Mouse (Mus musculus): Measurements from ENCODE around the gene Hmga2.

Gene Hmga2

DNA sequence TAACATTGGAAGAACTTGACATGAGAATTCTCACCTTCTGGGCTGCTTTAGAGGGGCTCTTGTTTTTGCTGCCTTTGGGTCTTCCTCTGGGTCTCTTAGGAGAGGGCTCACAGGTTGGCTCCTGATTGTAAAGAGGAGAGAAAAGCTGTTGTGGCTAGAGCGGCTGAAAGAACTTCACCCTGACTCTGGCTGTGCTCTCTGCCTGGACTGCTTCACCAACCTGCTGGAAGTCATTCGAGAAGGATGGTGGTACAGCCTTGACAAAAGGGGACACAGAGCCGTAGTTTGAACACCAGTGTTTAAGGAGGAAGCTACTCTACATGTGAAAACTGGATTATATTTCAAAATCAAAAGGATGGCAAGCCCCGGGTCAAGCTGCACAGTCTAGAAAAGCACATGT lies 3.1 kb downstream of the Hmga2 start:
- no peak for DNase-seq (ENCODE audit: low read depth, low spot score)

DNA sequence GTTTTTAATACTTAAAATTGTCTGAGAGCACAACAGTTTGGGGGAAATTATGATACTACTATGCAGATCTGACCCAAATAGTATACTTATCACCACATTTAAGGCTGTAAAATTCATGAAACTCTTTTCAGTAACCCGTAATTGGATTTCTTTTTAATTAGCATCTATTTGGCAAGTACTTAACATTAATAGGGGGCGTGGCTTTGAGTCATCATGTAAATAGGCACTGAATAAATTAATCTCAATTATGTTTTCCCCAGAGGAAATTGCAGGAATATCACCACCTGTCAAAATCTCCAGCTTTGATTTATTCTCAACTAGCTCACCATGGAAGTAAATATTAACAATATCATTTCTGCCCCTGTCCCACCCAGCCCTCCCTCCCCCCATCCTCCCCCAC lies 3.7 kb downstream of the Hmga2 start:
- no peak for DNase-seq (ENCODE audit: low read depth, low spot score)

DNA sequence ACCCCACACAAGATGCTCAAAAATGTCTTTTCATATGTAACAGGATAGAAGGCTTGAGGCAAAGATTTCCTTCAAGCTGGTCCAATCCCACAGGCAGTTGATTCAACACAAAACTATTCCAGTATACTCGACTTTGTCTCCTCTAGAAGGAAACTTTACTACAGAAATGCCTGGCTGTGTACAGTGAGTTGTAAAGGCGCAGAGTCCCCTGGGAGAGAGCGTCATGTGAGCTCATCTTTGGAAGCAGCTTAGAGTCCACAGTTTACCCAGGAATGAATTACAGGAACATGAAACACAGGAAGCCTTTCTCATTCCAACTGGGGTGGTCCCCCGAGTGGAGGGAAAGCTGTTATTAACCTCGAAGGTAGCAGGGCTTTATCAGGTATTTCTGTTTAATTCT lies 11.1 kb downstream of the Hmga2 start:
- no peak for DNase-seq (ENCODE audit: low read depth, low spot score)

DNA sequence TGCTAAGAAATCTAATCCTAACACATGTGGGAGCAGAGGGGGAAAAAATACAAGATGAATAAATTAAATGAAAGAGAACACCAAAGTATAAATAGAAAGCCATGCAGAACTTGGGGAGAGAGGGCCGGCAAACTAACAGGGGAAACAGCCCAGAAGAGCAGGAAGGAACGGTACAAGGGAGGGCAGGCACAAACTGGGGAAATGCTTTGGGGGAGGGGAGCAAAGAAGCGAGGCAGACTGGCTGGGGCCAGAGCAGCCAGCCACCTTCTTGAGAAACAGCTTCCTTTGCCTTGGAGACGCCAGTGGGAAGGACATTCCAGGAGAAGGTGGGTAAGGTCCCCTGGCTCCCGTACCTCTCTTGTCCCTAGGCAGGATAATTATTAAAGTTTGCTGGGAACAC lies 14.5 kb downstream of the Hmga2 start:
- no peak for DNase-seq (ENCODE audit: low read depth, low spot score)

DNA sequence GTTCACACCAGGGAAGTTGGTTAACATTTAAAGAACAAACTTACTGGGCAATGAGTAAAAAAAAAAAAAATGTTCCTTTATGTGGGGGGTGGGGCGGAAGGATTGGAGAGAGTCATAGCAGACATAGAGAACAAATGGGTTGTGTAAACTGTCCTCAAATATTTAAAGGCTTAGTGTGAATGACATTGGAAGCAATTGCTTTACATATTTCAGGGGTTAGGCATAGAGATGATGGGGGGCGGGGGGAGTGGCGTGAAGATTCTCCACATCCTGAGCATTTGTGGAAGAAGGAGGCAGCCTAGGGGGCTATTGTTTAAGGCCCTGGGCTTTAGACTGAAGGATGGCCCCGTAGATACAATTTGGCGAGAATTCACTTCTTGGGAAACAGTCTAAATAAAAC lies 15.0 kb downstream of the Hmga2 start:
- DNase-seq (ENCODE audit: low read depth, low spot score): no peak

DNA sequence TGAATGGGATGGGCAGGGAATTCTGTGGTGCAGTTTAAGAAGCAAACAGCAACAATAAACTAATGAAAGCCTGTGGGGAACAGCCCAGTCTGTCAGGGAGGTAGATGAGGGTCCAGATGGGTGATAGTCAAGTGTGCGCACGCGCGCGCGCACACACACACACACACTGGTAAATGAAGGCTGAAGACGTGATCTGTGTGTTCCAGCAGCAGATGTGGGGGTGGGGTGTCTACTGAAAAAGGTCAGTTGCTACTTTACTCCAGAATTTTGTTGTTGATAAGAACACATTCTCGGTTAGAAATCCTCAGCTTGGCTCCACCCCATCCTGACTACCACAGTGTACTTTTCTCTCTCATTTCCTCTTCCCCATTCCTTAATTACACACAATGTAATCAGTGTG lies 17.4 kb downstream of the Hmga2 start:
- DNase-seq (ENCODE audit: low read depth, low spot score): no peak

DNA sequence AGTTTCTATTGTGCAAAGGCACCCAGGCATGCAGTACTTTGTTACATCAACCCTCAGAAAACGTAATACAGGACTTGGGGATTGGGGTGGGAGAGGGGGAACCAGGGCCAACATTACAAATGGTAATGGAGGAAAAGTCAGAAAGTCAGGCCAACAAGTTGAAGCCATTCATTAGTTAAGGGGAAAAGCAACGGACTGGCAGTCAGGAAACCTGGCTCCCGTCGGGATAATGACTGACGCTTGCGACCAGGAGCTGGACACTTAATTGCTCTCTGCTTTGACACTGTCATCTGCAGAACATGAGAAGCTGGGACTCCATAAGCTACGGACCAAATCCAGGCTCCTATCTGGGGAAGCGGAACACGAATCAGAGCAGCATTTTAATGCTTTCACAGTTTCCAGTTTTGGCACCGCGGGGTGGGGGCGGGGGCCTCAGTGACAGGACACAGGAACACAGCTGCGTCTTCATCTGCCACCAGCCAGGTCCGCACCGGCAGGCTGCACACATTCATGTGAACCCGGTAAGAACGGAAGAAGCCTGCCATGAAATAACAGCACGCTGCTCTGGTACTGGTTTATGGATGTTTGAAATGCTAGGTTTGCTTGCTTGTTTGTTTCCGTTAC lies 26.5 kb downstream of the Hmga2 start:
- no peak for DNase-seq (ENCODE audit: low read depth, low spot score)

DNA sequence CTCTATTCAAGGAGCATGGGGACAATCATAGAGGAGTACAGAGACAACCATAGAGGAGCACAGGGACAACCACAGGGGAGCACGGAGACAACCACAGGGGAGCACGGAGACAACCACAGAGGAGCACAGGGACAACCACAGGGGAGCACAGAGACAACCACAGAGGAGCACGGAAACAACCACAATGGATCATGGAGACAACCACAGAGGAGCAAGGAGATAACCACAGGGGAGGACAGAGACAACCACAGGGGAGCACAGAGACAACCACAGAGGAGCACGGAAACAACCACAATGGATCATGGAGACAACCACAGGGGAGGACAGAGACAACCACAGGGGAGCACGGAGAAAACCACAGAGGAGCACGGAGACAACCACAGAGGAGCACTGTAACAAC lies 29.5 kb downstream of the Hmga2 start:
- DNase-seq (ENCODE audit: low read depth, low spot score): no peak

DNA sequence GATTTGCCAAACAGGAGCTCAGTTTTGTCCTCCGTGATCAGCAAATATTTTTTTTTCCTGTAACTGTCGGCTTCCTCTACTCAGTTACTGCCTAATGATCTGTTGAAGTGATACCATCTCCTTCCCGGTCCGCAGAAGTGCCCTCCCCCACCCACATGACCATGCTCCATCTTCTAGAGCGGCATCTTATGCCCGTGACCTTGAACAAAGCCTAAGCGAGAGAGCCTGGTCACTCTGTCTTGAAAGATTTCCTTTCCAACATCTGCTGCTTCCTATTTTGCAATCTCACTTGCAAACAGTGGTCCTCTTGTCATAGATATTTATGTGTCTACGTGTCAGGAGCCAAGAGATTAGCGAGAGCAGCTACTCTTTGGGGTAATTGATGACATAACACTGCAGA lies 30.1 kb downstream of the Hmga2 start:
- no peak for DNase-seq (ENCODE audit: low read depth, low spot score)

DNA sequence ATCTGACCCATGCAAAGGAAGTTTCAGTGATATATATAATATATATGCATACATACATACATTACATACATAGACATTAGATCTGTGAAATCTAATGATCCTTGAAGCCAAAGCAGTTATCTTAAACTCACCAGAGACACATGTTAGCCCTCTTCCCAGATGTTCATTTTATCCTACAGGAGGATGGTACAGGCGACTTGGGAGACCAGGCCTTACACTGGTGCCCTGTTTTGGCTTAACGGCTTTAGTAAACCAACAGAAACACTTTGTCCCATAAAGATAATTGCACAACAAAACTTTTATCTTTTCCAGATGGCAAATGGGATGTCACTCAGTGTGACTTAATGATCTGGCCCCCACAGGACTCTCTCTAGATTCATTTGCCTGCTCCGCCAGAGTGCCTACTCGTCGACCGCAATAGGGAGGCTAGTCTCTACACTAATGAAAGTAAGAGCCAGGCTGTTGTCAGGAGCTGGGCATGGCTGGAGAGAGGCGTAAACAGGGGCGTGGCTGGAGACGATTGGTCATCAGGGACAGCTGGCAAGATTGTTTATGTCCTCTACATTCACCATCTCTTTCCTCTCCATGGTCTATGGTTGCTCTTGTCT lies 31.7 kb downstream of the Hmga2 start:
- no peak for DNase-seq (ENCODE audit: low read depth, low spot score)

DNA sequence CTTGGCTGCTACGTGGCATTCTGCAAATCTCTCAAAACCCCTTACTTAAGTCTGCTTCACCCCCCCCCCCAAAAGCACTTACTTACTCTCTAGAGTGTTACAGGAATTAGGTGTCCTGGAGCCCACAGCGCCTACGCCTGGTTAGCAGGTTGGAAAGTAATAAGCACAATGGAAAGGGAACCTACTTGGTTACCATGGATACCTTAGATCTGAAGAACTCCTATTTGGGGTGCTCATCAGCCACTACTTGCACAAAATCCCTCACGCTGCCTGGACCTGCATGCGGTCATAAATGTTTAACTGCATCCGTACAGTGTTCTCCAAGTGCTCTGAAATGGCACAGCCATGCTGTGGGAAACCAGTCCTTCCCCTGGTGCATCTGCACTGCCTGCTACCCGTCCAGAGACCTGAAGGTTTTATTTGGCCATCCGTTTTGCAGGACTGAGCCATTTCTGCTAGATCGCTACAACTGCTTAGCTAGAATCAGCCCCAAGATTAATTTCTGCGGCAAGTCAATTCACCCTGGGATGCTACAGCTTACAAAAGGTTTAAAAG lies 32.4 kb downstream of the Hmga2 start:
- no peak for DNase-seq (ENCODE audit: low read depth, low spot score)

DNA sequence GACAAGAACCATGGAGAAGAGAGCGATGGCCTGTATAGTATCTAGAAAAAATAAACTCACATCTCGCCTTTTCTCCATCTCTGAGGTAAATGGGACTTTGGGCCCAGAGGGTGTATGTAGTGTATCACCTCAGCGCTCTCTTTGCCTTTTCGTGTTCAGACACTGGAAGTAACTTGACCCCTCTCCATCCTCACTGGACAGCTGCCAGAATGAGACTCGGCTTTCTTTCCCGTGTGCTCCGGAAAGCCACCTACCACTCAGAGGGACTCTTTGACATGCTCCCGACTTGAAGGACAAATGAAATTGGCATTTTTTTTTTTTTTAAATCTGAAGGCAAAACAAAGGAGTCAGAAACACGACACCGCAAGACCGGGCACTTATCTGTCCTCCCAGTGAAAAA lies 35.0 kb downstream of the Hmga2 start:
- no peak for DNase-seq (ENCODE audit: low read depth, low spot score)

DNA sequence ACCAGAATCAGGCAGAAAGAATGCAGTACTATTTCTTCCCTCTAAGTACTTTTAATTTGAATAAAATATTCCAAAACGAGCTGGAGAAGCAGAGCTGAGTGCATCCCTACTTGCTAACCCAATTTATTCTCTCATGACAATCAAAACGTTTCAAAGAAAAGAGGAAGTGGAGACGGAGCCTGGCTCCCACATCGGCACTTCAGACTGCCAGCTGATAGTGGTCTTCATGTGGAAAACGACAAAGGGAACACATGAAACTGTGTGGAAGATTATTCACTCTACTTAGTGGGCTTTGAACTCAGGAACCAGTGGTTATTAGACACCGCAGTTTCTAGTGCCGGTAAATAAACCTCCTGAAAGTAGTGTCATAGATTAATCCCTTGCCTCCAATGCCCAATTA lies 41.8 kb downstream of the Hmga2 start:
- DNase-seq (ENCODE audit: low read depth, low spot score): no peak

DNA sequence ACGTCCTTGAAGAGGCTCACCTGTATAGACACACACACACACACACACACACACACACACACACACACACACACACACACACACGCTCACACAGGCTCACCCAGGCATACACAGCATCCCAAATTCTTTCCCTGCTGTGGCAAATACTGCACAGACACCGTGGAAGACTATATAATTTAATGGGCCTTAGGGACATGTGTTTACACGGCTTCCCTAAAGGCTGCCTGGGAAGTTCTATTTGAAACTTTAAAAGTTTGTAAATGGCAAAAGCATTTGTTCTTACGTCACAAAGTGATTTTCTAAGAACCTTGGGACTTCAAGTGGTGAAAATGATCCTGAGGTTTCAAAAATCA lies 42.8 kb downstream of the Hmga2 start:
- no peak for DNase-seq (ENCODE audit: low read depth, low spot score)

DNA sequence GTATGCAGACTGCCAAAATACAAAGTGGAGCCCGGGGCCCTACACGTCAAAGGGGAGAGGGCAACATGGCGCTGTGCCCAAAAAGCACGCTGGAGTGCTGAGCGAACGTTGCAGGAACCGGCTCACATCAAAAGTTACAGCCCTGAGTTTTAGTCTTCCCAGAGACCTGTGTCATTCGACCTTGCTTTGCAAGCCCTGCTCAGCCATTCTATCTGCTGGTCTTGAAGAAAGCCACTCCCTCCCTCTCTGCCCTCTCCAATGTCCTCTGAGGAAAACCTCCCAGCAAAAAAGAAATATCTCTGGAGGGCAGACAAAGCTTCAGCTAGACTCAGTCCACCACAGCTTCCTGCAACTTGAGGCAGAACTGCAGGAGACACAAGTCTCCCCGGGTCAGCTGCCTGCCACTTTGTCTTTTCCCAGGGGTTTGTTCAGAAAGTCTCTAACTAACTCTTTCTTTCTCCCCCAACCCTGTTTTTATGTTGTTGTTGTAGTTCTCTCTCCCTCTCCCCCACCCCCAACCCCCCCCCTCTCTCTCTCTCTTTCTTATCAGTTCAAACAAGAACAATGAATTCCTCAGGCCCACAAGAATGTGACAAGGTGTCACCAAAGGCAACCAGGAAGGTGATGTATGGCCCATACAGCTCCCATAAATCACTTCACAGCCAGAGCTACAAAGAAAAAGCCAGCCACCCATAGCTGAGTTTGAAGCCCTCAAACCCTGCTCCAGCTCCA lies 43.4 kb downstream of the Hmga2 start:
- DNase-seq (ENCODE audit: low read depth, low spot score): no peak

DNA sequence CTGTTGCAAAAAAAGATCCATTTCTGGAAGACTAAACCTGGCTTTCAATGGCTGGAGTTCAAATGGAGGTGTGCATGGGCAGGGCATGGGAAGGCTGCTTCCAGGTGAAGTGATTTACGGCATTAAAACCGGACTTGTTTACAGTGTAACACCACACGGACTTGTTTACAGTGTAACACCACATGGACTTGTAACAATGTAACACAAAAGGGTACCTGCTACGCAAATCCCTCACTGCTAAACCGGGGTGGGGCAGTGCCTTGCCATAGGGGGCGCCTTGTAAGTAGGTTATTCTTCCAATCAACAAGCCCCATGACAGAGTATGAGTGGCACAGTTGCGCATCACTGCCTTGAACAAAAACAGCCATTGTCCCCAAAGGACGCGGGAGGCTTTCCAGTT lies 44.2 kb downstream of the Hmga2 start:
- no peak for DNase-seq (ENCODE audit: low read depth, low spot score)

DNA sequence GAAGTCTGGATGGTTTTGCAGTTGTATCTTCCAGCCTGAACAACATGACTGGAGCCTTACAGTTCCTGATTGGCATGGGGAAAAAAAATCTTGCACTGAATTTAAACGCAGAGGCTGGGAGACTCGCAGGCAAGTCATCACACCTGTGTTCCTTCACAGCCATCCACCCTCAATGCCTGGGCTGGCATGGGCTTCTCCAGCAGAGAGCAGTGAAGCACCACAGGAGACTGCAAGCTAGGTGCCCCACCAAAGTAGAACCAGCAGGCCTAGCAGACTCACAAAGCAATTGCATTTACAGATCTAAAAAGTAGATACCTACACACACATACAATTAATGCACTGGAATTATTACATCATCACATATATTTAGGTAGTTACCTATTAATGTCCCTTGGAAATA lies 44.8 kb downstream of the Hmga2 start:
- DNase-seq (ENCODE audit: low read depth, low spot score): no peak

DNA sequence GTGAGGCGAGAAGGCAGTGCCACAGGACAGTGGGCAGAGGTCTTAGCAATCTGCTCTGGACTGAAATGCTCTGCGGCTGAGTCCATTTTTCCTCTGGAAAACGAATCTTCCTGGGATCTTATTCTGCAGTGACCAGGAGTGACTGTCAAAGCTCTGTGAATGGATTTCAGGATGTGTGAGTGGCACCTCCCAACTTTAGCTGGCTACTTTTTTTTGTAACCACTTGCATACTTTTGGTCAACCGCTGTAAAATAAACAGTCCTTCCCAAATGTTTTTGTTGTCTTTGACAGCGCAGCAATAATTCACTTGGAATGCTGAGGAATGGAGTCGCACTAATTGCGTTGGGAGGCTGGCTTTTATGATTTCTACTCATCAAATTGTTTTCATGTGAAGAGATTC lies 45.8 kb downstream of the Hmga2 start:
- no peak for DNase-seq (ENCODE audit: low read depth, low spot score)

DNA sequence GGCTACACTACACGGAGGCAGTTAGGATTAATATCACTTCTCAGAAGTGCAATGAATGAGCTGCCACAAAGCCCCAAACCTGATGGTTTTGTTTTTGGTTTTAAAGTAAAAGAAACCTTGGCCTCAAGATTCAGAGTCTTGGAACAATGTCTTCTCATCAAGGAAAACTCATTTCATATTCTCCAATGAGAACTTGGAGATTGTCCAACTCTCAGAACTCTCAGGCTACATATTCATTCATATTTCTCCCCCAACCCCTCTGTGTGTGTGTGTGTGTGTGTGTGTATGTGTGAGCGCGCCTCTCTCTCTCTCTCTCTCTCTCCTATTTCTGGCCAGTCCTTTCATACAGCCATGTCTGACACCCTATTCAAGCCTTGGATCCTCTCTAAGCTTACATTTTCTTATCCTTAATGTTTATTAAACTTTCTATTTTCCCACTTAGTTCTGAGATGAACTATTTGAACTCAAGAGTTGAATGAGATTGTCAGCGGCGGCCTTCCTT lies 46.5 kb downstream of the Hmga2 start:
- no peak for DNase-seq (ENCODE audit: low read depth, low spot score)

DNA sequence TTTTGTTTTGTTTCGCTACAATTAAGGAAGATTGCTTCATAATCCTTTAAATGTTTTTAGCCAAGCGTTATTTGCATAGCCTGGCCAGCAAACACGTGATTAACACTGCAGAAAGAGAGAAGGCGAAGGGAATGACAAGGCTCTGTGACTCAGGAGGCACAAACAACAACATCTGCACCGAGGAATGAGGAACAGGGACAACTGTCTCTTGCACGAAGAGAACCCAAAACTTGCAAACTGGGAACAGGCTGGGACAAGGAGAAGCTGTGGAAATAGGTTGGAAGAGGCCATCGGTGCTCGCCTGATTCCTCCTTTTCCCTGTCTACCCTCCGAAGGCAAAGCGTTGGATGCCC lies 47.1 kb downstream of the Hmga2 start:
- no peak for DNase-seq (ENCODE audit: low read depth, low spot score)

DNA sequence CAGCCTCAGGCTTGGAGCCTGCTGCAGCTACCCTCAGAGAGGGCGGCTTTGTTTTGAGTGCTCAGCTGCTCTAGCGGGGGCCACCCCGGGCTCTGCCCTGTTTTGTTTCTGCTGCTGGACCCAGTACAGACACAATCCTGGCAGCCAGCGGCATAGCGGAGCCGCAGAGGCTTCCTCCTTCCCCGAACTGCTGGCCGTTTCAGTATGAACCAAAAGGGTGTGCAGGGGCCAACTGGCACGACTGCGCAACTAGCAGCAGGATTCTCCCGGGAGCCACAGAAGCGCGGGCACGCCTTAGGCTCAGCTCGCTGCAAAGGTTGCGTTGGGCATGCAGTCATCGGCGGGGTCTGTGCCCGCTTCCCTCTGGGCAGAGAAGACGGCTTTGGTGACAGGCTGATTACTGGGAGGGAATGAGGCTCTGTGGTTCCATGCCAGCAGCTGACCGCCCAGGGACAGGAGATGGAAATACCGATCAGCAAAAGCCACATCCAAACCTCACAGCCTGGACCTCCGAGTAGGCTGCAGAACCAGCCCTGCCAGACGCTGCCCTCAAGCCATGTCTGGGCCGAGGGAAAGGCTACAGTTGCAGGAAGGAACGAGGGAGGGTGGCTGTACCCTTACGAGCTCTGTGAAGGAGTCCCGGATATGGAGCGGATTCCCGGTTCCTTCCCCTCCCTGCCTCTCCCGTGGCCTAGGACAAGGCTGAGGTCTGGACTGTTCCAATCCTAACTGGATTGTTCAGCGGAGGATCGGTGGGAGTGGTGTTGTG lies 47.7 kb downstream of the Hmga2 start:
- DNase-seq (ENCODE audit: low read depth, low spot score): no peak

DNA sequence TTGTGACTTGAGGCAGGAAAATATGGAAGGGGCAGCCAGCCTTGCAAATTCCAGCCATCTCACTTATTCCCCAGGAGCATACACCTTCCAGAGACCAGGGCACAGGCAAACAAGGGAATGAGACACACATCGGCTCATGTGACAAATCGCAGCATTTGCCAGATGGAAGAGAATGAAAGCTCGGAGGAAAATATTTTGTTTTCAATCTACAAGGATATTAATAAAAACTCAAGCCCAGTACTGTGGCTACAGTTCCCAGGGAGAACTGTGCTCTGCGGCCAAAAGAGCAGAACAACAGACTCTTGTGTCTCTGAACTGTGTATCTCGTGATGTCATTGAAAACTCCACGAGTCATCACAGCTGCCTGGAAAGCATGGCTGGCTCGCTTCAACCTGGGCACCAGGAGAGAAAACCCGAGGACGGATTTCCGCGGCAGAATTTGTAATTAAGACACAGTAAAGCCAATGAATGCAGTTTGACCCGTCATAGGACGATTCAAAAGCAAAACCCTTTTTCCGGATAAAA lies 50.1 kb downstream of the Hmga2 start:
- DNase-seq (ENCODE audit: low read depth, low spot score): no peak

All from retina, adult 2 months (tissue).